Mouse (Mus musculus) cerebellum, adult 2 months (tissue): ENCODE results near the gene Cnnm2. TPM values are rescaled to one million over a fixed set of nuclear protein-coding genes. Genes with fewer than 3 reads are reported as not detected.

Source experiments
- DNase-seq, 2 experiments: peaks; one replicate each; pipeline ENCODE4 v3.0.0; 2021
- H3K27ac ChIP-seq: fragments of 200-500 bp; 2 replicates; pipeline ENCODE4 v1.5.1; 2012; ENCODE audit warnings: low read length, control low read depth, inconsistent platforms; ENCODE audit not compliant: insufficient read depth
- H3K27me3 ChIP-seq: fragments of 200-500 bp; 2 replicates; pipeline ENCODE4 v1.6.1; 2012; ENCODE audit warnings: inconsistent platforms, mild to moderate bottlenecking, low read length, moderate library complexity; ENCODE audit not compliant: control insufficient read depth, insufficient read depth
- H3K4me1 ChIP-seq: fragments of 200-500 bp; 2 replicates; pipeline ENCODE4 v1.6.1; 2011; ENCODE audit warnings: low read length; ENCODE audit not compliant: control insufficient read depth, insufficient read depth
- H3K4me3 ChIP-seq: fragments of 200-500 bp; replicated peaks from 2 replicates; pipeline ENCODE3; 2011; ENCODE audit warnings: mild to moderate bottlenecking, low read depth, low read length, control low read depth; ENCODE audit not compliant: insufficient read depth
- CTCF ChIP-seq: fragments of 200-500 bp; IDR thresholded peaks from 2 replicates; pipeline ENCODE4 v1.5.1; 2011; ENCODE audit warnings: low read depth, mild to moderate bottlenecking, control low read depth, low read length, moderate library complexity, borderline replicate concordance; ENCODE audit not compliant: insufficient read depth
- POLR2A ChIP-seq: fragments of 200-500 bp; IDR thresholded peaks from 2 replicates; pipeline ENCODE4 v1.6.1; 2011; ENCODE audit warnings: low read length, control low read depth, borderline replicate concordance; ENCODE audit not compliant: insufficient read depth
- WGBS: fragments of 180-500 bp; shearing (Covaris S2); methylation state at CpG from one replicate; pipeline ENCODE4 v1.1.7; 2018; 5-methylcytosine and 5-hydroxymethylcytosine counted together
- polyA plus RNA-seq: library from polyadenylated mRNA; depleted of rRNA; stranded (reverse); fragments of >200 nt; gene quantifications from 2 replicates; pipeline ENCODE4 v1.2.3, GENCODE M21; 2012

Gene Cnnm2
- polyA plus RNA-seq, 1 experiment: 31.2 TPM

- H3K4me1 ChIP-seq: peaks cover 3% of the 10 kb centered on the region; the same call in 1 of the 2 replicates
- DNase-seq: peak; percentile 78 to 86
- 12% methylated on average over 6 of the region's 6 CpGs for WGBS
- TF ChIP-seq POLR2A (no peak), CTCF (peak; percentile 95)
- H3K27me3 ChIP-seq: no peaks in the 10 kb centered on the region
- no peak overlapping the region for H3K4me3 ChIP-seq
- H3K27ac ChIP-seq: no peak overlapping the region
These were observed 108.1 kb downstream of the Cnnm2 start for GRCm38 (mm10) chr19:46869526-46869925.

DNA sequence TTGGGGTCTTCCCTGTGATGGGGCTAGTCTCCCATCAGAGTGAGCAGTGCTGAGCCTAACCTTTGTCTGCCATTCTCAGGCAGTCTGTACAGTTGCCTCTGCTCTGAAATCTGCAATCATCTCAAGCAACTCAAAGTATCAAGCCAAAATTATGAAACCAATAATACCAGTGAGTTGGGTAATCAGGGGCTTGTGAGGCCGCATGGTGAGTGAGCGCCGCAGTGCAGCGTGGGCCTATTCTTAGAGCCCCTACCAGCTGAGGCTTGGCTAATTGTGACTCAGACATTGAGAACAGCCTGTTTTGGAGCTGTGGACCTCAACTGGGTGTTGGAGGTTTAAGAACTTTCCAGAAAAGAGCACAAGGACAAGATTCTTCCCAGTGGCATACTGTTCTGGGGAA is 109.7 kb downstream of the Cnnm2 start:
- no peaks in the 10 kb centered on the region for H3K27me3 ChIP-seq
- no peak overlapping the region for H3K27ac ChIP-seq
- H3K4me3 ChIP-seq: no peak overlapping the region
- TF ChIP-seq CTCF (no peak), POLR2A (no peak)
- H3K4me1 ChIP-seq: no peaks in the 10 kb centered on the region
- DNase-seq: no peak
- 92% methylated on average over 4 of the region's 4 CpGs for WGBS

- DNase-seq: no peak
- 76% methylated on average over 7 of the region's 7 CpGs for WGBS
- no peak overlapping the region for H3K4me3 ChIP-seq
- no peak overlapping the region for H3K27ac ChIP-seq
- H3K4me1 ChIP-seq: no peaks in the 10 kb centered on the region
- H3K27me3 ChIP-seq: no peaks in the 10 kb centered on the region
- TF ChIP-seq CTCF: no peak
These were observed 110.3 kb downstream of the Cnnm2 start for GRCm38 (mm10) chr19:46871651-46872050.

GRCm38 (mm10) chr19:46873924-46874323 is 112.5 kb downstream of the Cnnm2 start:
- no peak overlapping the region for H3K27ac ChIP-seq
- no peak overlapping the region for H3K4me3 ChIP-seq
- H3K27me3 ChIP-seq: no peaks in the 10 kb centered on the region
- 72% methylated on average over 3 of the region's 3 CpGs for WGBS
- DNase-seq: no peak
- peaks cover 5% of the 10 kb centered on the region; the same call in 1 of the 2 replicates for H3K4me1 ChIP-seq
- TF ChIP-seq CTCF: no peak

DNA sequence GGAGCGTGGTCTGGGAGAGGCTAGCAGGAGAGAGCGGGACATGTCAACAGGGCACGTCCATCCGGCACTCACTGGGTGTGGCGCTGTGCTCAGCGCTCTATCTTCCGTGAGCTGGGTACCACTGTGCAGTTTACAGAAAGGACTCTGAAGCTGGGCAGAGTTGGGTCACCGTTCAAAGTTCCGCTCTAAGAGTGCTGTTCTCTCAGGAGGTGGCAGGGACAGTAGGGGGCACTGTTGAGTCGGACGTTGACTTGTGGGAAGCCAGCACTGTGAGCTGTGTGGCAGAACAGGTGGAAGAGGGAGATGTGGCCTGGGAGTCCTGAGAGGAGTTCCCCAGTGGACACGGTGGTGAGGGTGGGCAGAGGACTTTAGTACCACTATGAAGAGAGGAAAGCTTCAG is 114.4 kb downstream of the Cnnm2 start:
- Histone ChIP-seq H3K4me1 (peaks cover 14% of the 10 kb centered on the region), H3K27me3 (no peaks in the 10 kb centered on the region), H3K4me3 (no peak overlapping the region), H3K27ac (no peak overlapping the region)
- TF ChIP-seq POLR2A (no peak), CTCF (peak; percentile 95)
- WGBS: 33% methylated on average over 12 of the region's 12 CpGs
- peak; percentile 77 to 89 for DNase-seq

DNA sequence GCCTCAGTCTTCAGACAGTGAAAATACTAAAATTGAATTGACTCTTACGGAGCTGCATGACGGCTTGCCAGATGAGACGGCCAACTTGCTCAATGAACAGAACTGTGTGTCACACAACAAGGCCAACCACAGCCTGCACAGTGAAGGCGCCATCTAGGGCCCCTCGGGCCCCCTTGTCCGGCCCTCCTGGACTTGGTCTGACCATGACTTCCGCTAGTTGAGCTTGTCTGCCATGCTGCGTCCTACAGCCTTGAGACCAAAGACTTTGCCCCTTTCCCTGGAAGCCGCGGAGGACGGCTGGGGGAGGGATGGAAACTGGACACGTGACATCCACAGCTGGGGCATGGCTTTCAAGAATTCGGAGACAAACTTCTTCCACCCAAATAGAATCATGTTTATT is 116.5 kb downstream of the Cnnm2 start:
- Histone ChIP-seq H3K27ac (0 out of 2 replicates have a peak overlapping the region, but pooled peaks have one; percentile 15), H3K27me3 (no peaks in the 10 kb centered on the region), H3K4me3 (no peak overlapping the region), H3K4me1 (peaks cover 17% of the 10 kb centered on the region)
- no peak for DNase-seq
- TF ChIP-seq CTCF: no peak
- WGBS: 81% methylated on average over 13 of the region's 13 CpGs

GRCm38 (mm10) chr19:46878346-46878745 is 117.0 kb downstream of the Cnnm2 start:
- TF ChIP-seq CTCF (peak; percentile 89), POLR2A (no peak)
- no peak overlapping the region for H3K4me3 ChIP-seq
- H3K27me3 ChIP-seq: no peaks in the 10 kb centered on the region
- WGBS: 18% methylated on average over 13 of the region's 13 CpGs
- DNase-seq: peak; percentile 89 to 90
- H3K4me1 ChIP-seq: peaks cover 17% of the 10 kb centered on the region
- H3K27ac ChIP-seq: no peak overlapping the region

DNA sequence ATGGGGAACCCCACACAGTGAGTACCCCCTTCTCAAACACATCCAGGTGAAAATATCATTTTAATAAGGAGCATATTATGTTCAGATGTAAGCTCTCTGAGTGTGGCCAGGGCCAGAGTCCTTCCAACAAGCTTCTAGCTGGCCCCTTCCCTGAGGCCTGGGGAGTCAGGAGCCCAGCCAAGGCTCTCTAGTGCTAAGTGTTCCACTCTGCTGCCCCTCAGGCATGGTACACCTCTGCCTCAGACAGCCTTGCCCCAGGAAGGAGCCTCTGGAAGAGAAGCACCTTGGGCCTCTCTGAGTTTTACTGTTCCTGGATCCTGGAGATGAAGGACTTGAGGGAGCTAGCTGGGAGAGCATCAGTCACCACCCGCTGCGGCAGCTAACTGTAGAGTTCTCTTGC is 118.5 kb downstream of the Cnnm2 start:
- WGBS: 87% methylated on average over 2 of the region's 2 CpGs
- H3K27ac ChIP-seq: no peak overlapping the region
- no peak overlapping the region for H3K4me3 ChIP-seq
- TF ChIP-seq CTCF: no peak
- no peak for TF ChIP-seq POLR2A
- no peaks in the 10 kb centered on the region for H3K27me3 ChIP-seq
- peaks cover 17% of the 10 kb centered on the region for H3K4me1 ChIP-seq
- no peak for DNase-seq
